Mouse (Mus musculus): Measurements from ENCODE around the gene Nlrp4f.

The Nlrp4f gene

GRCm38 (mm10) chr13:65205877-65206276 lies at the start of gene Nlrp4f:
Gene Nlrp4f, minus strand, starts transcription at chr13:65205977.
- no peak for DNase-seq (ENCODE audit: low spot score)

DNA sequence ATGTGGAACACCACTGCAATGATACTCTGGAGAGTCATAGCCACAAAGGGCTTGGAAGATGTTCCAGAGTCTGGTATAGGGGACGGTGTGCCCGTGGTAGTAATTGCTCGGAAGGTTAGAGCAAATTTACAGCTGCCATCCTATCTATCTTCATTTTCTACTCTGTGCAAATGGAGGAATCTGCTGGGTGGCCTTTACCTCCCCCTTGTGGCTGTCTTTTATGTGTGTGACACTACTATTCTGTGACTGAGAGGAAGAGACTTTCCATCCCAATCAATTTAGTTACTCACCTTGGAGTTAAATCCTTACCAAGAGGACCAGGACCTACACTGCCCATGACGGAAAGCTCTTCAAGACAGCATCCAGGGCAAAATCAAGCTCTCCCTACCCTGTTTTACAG lies 37.5 kb upstream of the Nlrp4f start:
- DNase-seq (ENCODE audit: low spot score) = no peak

- DNase-seq (ENCODE audit: low spot score) = no peak
Measured at GRCm38 (mm10) chr13:65242319-65242787, 36.6 kb upstream of the Nlrp4f start.

DNA sequence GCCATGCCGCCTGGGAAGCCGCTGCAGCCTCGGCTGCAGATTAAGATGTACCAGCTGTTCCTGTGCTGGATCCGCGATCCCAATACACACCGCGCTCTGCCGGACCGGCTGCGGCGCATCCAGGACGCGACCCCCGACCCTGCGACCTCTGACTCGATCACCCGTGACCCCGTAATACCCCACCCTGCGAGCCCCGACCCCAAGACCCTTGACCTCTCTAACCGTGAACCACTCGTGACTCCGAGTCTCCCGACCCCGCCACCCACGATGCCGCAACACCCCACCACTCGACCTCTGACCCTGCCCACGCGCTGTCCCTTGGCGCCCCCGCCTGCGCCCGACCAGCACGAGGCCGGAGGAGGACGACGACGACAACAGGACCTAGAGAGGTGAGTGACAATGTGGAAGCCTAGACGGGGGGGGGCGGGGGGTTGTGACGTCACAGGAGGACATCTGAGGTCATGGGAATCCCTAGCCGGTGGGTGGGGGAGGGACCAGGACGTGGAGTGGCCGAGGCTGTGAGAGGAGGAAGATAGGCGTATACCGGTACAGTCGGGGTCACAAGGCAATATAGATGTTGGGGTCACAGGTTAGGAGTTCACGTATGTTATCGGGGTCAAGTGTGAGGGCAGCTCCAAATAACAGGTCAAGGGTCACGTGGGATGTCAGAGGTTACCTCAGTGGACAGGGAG lies 36.0 kb upstream of the Nlrp4f start:
- peak; percentile 26 for DNase-seq (ENCODE audit: low spot score)

DNA sequence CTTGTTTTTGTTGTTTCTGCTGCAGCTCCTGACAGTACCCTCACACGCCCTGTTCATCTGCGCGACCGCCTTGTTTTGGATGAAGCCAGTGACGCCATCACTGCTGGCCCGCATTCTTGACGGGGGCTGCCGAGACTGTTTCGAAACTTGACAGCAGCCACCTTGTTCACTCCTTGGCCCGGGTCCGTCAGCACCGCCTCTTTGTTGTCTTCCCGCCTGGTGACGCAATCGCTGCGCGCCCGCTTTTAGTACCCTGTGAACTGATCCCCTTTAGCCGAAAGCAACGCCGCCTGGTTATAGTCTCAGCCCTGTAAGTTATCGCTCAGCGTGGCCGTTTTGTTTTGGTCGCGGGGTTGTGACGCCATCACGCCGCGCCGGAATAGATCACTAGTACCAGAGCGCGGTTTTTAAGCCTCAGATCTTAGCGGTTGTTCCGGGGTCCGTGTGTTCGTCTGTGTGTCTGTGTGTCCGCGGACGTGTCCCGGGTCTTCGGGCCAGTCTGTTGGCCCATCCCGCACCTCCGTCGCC lies 35.4 kb upstream of the Nlrp4f start:
- DNase-seq (ENCODE audit: low spot score) = peak; percentile 87

- peak; percentile 89 for DNase-seq (ENCODE audit: low spot score)
Measured at GRCm38 (mm10) chr13:65240509-65241098, 34.8 kb upstream of the Nlrp4f start.

DNA sequence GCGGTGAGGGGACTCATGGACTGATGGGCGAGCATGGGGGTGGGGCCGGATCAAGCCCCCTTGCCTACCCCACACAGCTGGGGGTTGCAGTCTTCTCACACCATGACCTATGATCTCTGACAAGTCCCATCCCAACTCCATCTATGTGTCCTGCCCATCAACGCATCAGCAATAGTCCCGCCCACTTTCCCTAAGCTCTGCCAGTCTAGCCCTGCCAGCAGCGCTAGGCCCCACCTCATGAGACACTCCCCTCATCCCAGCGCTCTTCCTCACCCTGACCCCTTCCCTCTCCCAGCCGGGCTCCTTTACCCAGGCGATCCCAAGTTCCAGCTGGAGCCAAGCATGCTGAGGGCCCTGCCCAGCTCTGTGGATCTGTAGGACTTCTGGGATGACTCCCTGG lies 31.4 kb upstream of the Nlrp4f start:
- no peak for DNase-seq (ENCODE audit: low spot score)

- DNase-seq (ENCODE audit: low spot score) = no peak
Measured at GRCm38 (mm10) chr13:65226657-65227056, 20.9 kb upstream of the Nlrp4f start.

DNA sequence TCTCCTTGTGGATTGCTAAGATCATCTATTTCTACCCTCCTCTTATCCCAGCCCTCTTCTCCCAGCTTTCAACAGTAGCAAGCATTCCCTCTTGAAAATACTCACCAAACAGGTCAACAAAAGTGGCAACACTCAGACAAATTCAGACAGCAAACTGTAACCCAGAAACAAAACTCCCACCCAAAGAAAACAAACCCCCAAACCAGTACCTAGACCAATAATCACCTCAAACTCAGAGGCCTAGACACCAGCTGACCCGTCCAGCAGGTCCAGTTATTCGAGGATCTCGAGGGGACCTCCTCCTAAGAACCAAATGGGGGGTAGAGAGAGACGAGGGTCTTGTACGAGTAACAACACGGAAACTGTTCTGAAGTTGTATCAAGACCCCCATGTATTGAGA lies 20.2 kb upstream of the Nlrp4f start:
- DNase-seq (ENCODE audit: low spot score) = no peak

GRCm38 (mm10) chr13:65200667-65201066 lies 5.1 kb downstream of the Nlrp4f start:
- no peak for DNase-seq (ENCODE audit: low spot score)

DNA sequence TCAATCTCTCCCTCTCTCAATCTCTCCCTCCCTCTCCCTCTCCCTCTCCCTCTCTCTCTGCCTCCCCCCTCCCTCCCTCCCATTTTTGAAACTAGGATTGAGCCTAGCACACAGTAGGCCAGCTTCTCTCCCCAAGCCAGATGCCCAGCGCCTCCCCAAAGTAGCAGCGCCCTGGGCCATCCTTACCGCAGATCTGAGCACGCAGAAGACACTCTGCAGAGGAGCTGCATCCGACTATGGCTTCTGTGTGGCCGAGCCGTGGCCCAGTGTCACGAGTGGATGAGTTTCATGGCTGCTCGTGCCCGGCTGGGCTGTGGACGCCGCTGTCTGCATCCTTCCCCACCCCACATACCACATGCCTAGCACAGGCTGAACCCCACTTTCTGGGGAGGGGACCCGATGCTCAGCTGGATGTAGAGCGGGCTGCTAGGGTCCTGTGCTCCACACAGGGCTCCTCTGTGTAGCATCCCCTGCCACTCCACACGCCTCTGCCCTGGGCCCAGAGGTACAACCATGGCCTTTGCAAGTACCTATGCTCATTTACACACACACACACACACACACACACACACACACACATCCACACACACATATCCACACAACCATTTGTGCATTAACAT lies 29.2 kb downstream of the Nlrp4f start:
- no peak for DNase-seq (ENCODE audit: low spot score)

- DNase-seq (ENCODE audit: low spot score) = peak; percentile 3
Measured at GRCm38 (mm10) chr13:65175734-65176471, 29.9 kb downstream of the Nlrp4f start.

GRCm38 (mm10) chr13:65174102-65174501 lies 31.7 kb downstream of the Nlrp4f start:
- DNase-seq (ENCODE audit: low spot score) = no peak

GRCm38 (mm10) chr13:65149940-65150339 lies 55.8 kb downstream of the Nlrp4f start, which contains the start of gene Olfr466:
Gene Olfr466, plus strand, starts transcription at chr13:65150240.
- no peak for DNase-seq (ENCODE audit: low spot score)

DNA sequence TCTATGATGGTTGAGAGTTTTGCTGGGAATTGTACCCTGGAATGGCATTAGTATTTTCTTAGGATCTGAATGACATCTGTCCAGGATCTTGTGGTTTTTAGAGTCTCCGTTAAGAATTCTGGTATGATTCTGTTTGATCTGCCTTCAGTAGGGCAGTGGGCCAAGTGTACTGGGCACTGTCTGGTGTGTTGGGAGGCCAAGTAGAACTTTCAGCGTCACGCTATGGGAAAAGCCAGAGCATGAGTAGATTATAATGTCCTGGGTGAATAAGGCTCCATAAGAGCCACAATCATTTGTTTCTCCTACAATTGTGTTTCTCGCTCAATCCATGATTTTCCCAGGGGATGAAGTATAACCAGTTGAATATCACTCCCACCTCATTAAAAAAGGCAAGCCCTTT lies 68.0 kb downstream of the Nlrp4f start, which contains the start of gene Olfr465-ps1:
Gene Olfr465-ps1, plus strand, starts transcription at position 301 of the 400 bp plus-strand sequence.
- no peak for DNase-seq (ENCODE audit: low spot score)

Data from spleen, adult 12 weeks (tissue).